Mouse (Mus musculus): ENCODE data around the gene Map2. TPM values are rescaled to one million over a fixed set of nuclear protein-coding genes. Genes with fewer than 3 reads are reported as not detected.

Gene Map2
- polyA plus RNA-seq, 1 experiment from 2014 or later = 2.2 TPM

GRCm38 (mm10) chr1:66164648-66165047, 10.4 kb upstream of the Map2 start:
- Histone ChIP-seq H3K9me3 (replicated peaks; ENCODE audit: control insufficient read depth, low read length) (no peaks in the 10 kb centered on the region), H3K4me1 (ENCODE audit: control insufficient read depth, low read depth, low read length) (no peaks in the 10 kb centered on the region), H3K9ac (ENCODE audit: low read depth, low read length) (no peak overlapping the region), H3K27me3 (ENCODE audit: control insufficient read depth, insufficient read depth, low read depth, low read length) (no peaks in the 10 kb centered on the region), H3K4me3 (ENCODE audit: low read depth, low read length) (no peak overlapping the region), H3K27ac (ENCODE audit: low read length) (no peak overlapping the region), H3K4me2 (ENCODE audit: low read depth, low read length) (no peak overlapping the region), H3K36me3 (ENCODE audit: control insufficient read depth, insufficient read depth) (no peaks in the 10 kb centered on the region)
- WGBS (ENCODE audit: insufficient replicate concordance) = 53% methylated on average over 2 of the region's 2 CpGs
- ATAC-seq (ENCODE audit: low read depth) = no peak

GRCm38 (mm10) chr1:66168722-66169121, 6.4 kb upstream of the Map2 start:
- no peak for ATAC-seq (ENCODE audit: low read depth)

GRCm38 (mm10) chr1:66172127-66172526, 2.9 kb upstream of the Map2 start:
- Histone ChIP-seq H3K9me3 (replicated peaks; ENCODE audit: control insufficient read depth, low read length) (no peaks in the 10 kb centered on the region), H3K9ac (ENCODE audit: low read depth, low read length) (no peak overlapping the region), H3K4me1 (ENCODE audit: control insufficient read depth, low read depth, low read length) (no peaks in the 10 kb centered on the region; the same call in 1 of the 2 replicates), H3K4me2 (ENCODE audit: low read depth, low read length) (no peak overlapping the region), H3K27ac (ENCODE audit: low read length) (no peak overlapping the region), H3K4me3 (ENCODE audit: low read depth, low read length) (no peak overlapping the region), H3K36me3 (ENCODE audit: control insufficient read depth, insufficient read depth) (no peaks in the 10 kb centered on the region), H3K27me3 (ENCODE audit: control insufficient read depth, insufficient read depth, low read depth, low read length) (peaks cover 8% of the 10 kb centered on the region)
- ATAC-seq (ENCODE audit: low read depth) = no peak
- WGBS (ENCODE audit: insufficient replicate concordance) = 58% methylated on average over 3 of the region's 3 CpGs

More at GRCm38 (mm10) chr1:66168722-66169121, 6.4 kb upstream of the Map2 start:
- Histone ChIP-seq H3K36me3 (ENCODE audit: control insufficient read depth, insufficient read depth) (no peaks in the 10 kb centered on the region), H3K9me3 (replicated peaks; ENCODE audit: control insufficient read depth, low read length) (no peaks in the 10 kb centered on the region), H3K27me3 (ENCODE audit: control insufficient read depth, insufficient read depth, low read depth, low read length) (no peaks in the 10 kb centered on the region), H3K4me3 (ENCODE audit: low read depth, low read length) (no peak overlapping the region), H3K9ac (ENCODE audit: low read depth, low read length) (no peak overlapping the region), H3K27ac (ENCODE audit: low read length) (no peak overlapping the region), H3K4me2 (ENCODE audit: low read depth, low read length) (no peak overlapping the region), H3K4me1 (ENCODE audit: control insufficient read depth, low read depth, low read length) (no peaks in the 10 kb centered on the region)
- 33% methylated on average over 5 of the region's 5 CpGs for WGBS (ENCODE audit: insufficient replicate concordance)

GRCm38 (mm10) chr1:66173630-66174029, 1.4 kb upstream of the Map2 start:
- no peaks in the 10 kb centered on the region; the same call in 1 of the 2 replicates for H3K4me1 ChIP-seq (ENCODE audit: control insufficient read depth, low read depth, low read length)
- peaks cover 8% of the 10 kb centered on the region for H3K27me3 ChIP-seq (ENCODE audit: control insufficient read depth, insufficient read depth, low read depth, low read length)
- ATAC-seq (ENCODE audit: low read depth) = no peak
- no peak overlapping the region for H3K4me2 ChIP-seq (ENCODE audit: low read depth, low read length)
- H3K9ac ChIP-seq (ENCODE audit: low read depth, low read length) = no peak overlapping the region
- no peaks in the 10 kb centered on the region for H3K9me3 ChIP-seq (replicated peaks; ENCODE audit: control insufficient read depth, low read length)
- 46% methylated on average over 5 of the region's 5 CpGs for WGBS (ENCODE audit: insufficient replicate concordance)
- H3K4me3 ChIP-seq (ENCODE audit: low read depth, low read length) = no peak overlapping the region
- no peak overlapping the region for H3K27ac ChIP-seq (ENCODE audit: low read length)
- H3K36me3 ChIP-seq (ENCODE audit: control insufficient read depth, insufficient read depth) = no peaks in the 10 kb centered on the region

- no peaks in the 10 kb centered on the region for H3K9me3 ChIP-seq (replicated peaks; ENCODE audit: control insufficient read depth, low read length)
- H3K36me3 ChIP-seq (ENCODE audit: control insufficient read depth, insufficient read depth) = no peaks in the 10 kb centered on the region
- ATAC-seq (ENCODE audit: low read depth) = no peak
- 17% methylated on average over 9 of the region's 9 CpGs for WGBS (ENCODE audit: insufficient replicate concordance)
- no peak overlapping the region; the same call in 1 of the 2 replicates for H3K4me3 ChIP-seq (ENCODE audit: low read depth, low read length)
- no peak overlapping the region for H3K27ac ChIP-seq (ENCODE audit: low read length)
- no peak overlapping the region for H3K9ac ChIP-seq (ENCODE audit: low read depth, low read length)
- no peaks in the 10 kb centered on the region; the same call in 1 of the 2 replicates for H3K4me1 ChIP-seq (ENCODE audit: control insufficient read depth, low read depth, low read length)
- H3K27me3 ChIP-seq (ENCODE audit: control insufficient read depth, insufficient read depth, low read depth, low read length) = peaks cover 8% of the 10 kb centered on the region
- H3K4me2 ChIP-seq (ENCODE audit: low read depth, low read length) = peak overlapping the region; percentile 65; the same call in 1 of the 2 replicates
Observed at GRCm38 (mm10) chr1:66176012-66176837, 1.2 kb downstream of the Map2 start.

GRCm38 (mm10) chr1:66176838-66177105, 1.7 kb downstream of the Map2 start:
- no peaks in the 10 kb centered on the region; the same call in 1 of the 2 replicates for H3K4me1 ChIP-seq (ENCODE audit: control insufficient read depth, low read depth, low read length)
- no peaks in the 10 kb centered on the region for H3K9me3 ChIP-seq (replicated peaks; ENCODE audit: control insufficient read depth, low read length)
- no peaks in the 10 kb centered on the region for H3K36me3 ChIP-seq (ENCODE audit: control insufficient read depth, insufficient read depth)
- no peak overlapping the region for H3K27ac ChIP-seq (ENCODE audit: low read length)
- WGBS (ENCODE audit: insufficient replicate concordance) = 48% methylated on average over 2 of the region's 2 CpGs
- H3K4me2 ChIP-seq (ENCODE audit: low read depth, low read length) = no peak overlapping the region
- no peak overlapping the region for H3K4me3 ChIP-seq (ENCODE audit: low read depth, low read length)
- ATAC-seq (ENCODE audit: low read depth) = no peak
- no peak overlapping the region for H3K9ac ChIP-seq (ENCODE audit: low read depth, low read length)
- peaks cover 8% of the 10 kb centered on the region for H3K27me3 ChIP-seq (ENCODE audit: control insufficient read depth, insufficient read depth, low read depth, low read length)

GRCm38 (mm10) chr1:66177489-66178170, 2.6 kb downstream of the Map2 start:
- no peak overlapping the region for H3K4me2 ChIP-seq (ENCODE audit: low read depth, low read length)
- no peaks in the 10 kb centered on the region for H3K36me3 ChIP-seq (ENCODE audit: control insufficient read depth, insufficient read depth)
- H3K4me3 ChIP-seq (ENCODE audit: low read depth, low read length) = no peak overlapping the region
- no peak overlapping the region for H3K9ac ChIP-seq (ENCODE audit: low read depth, low read length)
- H3K4me1 ChIP-seq (ENCODE audit: control insufficient read depth, low read depth, low read length) = no peaks in the 10 kb centered on the region; the same call in 1 of the 2 replicates
- 60% methylated on average over 4 of the region's 4 CpGs for WGBS (ENCODE audit: insufficient replicate concordance)
- ATAC-seq (ENCODE audit: low read depth) = no peak
- peaks cover 8% of the 10 kb centered on the region for H3K27me3 ChIP-seq (ENCODE audit: control insufficient read depth, insufficient read depth, low read depth, low read length)
- H3K27ac ChIP-seq (ENCODE audit: low read length) = no peak overlapping the region
- H3K9me3 ChIP-seq (replicated peaks; ENCODE audit: control insufficient read depth, low read length) = no peaks in the 10 kb centered on the region

DNA sequence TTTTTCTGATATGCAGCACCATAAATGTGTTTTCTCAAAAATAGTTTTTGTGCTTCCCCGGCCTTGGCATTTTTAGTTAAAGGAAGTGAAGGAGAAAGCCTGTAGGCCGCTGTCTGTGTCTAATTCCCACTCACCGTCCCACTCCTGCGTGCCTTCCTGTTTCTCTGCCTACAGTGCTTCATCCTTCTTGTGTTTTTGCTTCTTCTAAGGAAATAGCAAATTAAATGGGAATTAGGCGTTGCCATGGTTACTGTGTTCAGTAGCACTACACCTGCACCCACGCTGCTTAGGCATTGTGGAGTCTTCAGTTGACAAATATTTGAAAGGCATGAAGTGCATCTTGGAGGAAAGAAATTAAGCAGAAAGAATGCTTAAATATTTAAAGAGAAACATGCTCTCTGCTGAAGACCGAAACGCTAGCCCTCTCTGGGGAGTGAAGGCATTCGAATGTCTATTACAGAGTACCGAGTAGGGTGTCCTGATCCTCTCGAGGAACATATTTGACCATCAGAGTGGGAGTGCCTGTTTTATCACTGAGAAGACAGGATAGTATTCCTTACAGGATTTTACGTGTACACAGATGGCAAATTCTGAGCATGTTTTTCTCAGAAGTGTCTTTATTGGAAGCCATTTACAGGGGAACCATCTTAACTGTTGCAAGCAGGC, 12.1 kb downstream of the Map2 start:
- no peak overlapping the region for H3K27ac ChIP-seq (ENCODE audit: low read length)
- no peaks in the 10 kb centered on the region for H3K27me3 ChIP-seq (ENCODE audit: control insufficient read depth, insufficient read depth, low read depth, low read length)
- no peaks in the 10 kb centered on the region for H3K9me3 ChIP-seq (replicated peaks; ENCODE audit: control insufficient read depth, low read length)
- no peak overlapping the region for H3K9ac ChIP-seq (ENCODE audit: low read depth, low read length)
- 62% methylated on average over 12 of the region's 12 CpGs for WGBS (ENCODE audit: insufficient replicate concordance)
- no peak overlapping the region for H3K4me2 ChIP-seq (ENCODE audit: low read depth, low read length)
- no peaks in the 10 kb centered on the region for H3K4me1 ChIP-seq (ENCODE audit: control insufficient read depth, low read depth, low read length)
- H3K36me3 ChIP-seq (ENCODE audit: control insufficient read depth, insufficient read depth) = no peaks in the 10 kb centered on the region
- no peak for ATAC-seq (ENCODE audit: low read depth)
- H3K4me3 ChIP-seq (ENCODE audit: low read depth, low read length) = no peak overlapping the region

DNA sequence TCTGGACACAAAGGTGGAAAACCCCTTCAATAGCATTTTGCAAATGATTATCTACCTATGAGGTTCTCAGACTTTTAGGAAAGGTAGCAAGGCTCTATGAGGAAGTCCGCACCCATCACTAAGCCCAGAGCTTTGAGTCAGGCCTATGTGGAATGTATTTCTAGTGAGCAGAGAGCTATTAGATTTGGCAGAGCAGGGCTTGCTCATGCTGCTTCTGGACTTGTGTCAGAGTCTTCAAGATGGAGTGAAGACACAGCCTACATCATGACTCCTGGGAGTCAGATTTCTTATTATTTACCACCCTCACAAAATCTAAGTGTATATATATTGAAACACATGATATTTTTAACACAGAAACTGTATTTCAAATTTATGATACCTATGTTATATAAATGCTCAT, 17.3 kb downstream of the Map2 start:
- no peaks in the 10 kb centered on the region for H3K9me3 ChIP-seq (replicated peaks; ENCODE audit: control insufficient read depth, low read length)
- ATAC-seq (ENCODE audit: low read depth) = no peak
- H3K4me1 ChIP-seq (ENCODE audit: control insufficient read depth, low read depth, low read length) = no peaks in the 10 kb centered on the region
- no peak overlapping the region for H3K4me2 ChIP-seq (ENCODE audit: low read depth, low read length)
- no peak overlapping the region for H3K9ac ChIP-seq (ENCODE audit: low read depth, low read length)
- H3K4me3 ChIP-seq (ENCODE audit: low read depth, low read length) = no peak overlapping the region
- no peaks in the 10 kb centered on the region for H3K36me3 ChIP-seq (ENCODE audit: control insufficient read depth, insufficient read depth)
- WGBS (ENCODE audit: insufficient replicate concordance) = 59% methylated on average over 1 of the region's 1 CpGs
- H3K27ac ChIP-seq (ENCODE audit: low read length) = no peak overlapping the region
- H3K27me3 ChIP-seq (ENCODE audit: control insufficient read depth, insufficient read depth, low read depth, low read length) = no peaks in the 10 kb centered on the region
